Mouse (Mus musculus) spleen, adult 2 months (tissue): ENCODE measurements around the gene 1700001F09Rik.
"Not testable (repeated sequence)": the region's sequence is repeated elsewhere in the genome, so short reads cannot be mapped to it uniquely, and the experiment has no call there.

Source experiments
- CTCF ChIP-seq: fragments of 200-500 bp; IDR thresholded peaks from 2 replicates; pipeline ENCODE4 v1.5.1; 2011; ENCODE audit warnings: mild to moderate bottlenecking, inconsistent platforms; ENCODE audit not compliant: insufficient read depth, insufficient read length, insufficient replicate concordance; ENCODE audit errors: extremely low read depth
- POLR2A ChIP-seq: fragments of 200-500 bp; IDR thresholded peaks from 2 replicates; pipeline ENCODE4 v1.6.1; 2011; ENCODE audit warnings: low read depth, low read length, inconsistent platforms

DNA sequence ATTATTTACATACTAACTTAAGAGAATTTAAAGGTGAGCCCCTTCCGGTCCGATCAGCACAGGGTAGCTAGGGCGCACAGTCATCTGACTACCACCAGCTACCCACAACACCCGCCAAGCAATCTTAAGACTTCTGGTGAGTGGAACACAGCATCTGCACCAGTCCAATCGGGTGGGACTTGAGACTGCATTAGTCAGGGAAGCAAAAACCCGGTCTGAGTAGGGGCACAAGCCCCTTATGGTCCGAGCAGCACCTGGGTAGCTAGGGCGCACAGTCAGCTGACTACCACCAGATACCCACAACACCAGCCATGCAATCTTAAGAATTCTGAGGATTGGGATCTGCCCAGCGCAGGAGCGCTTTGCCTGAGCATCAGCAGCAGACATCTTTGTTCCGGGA, 14.1 kb upstream of the 1700001F09Rik start:
- TF ChIP-seq CTCF, POLR2A: not testable (repeated sequence)
